Mouse (Mus musculus) forebrain, embryonic 10.5 days (tissue): Measurements from ENCODE around the gene Kansl1. TPM values are rescaled to one million over a fixed set of nuclear protein-coding genes. Genes with fewer than 3 reads are reported as not detected.

Experiments
- DNase-seq: peaks from one replicate; pipeline ENCODE4 v3.0.0-alpha.2; 2017; ENCODE audit warnings: low spot score; ENCODE audit errors: extremely low spot score
- H3K27ac ChIP-seq: fragments of 300-500 bp; sonication (generic); 2 replicates; pipeline ENCODE4 v1.5.1; 2016; ENCODE audit warnings: mild to moderate bottlenecking
- H3K27me3 ChIP-seq: fragments of 300-500 bp; sonication (generic); 2 replicates; pipeline ENCODE4 v1.6.1; 2016; ENCODE audit warnings: mild to moderate bottlenecking; ENCODE audit not compliant: poor library complexity, severe bottlenecking
- H3K36me3 ChIP-seq: fragments of 300-500 bp; sonication (generic); replicated peaks from 2 replicates; pipeline ENCODE4 v1.6.1; 2016; ENCODE audit warnings: mild to moderate bottlenecking, moderate library complexity
- H3K4me1 ChIP-seq: fragments of 300-500 bp; sonication (generic); 2 replicates; pipeline ENCODE4 v1.6.1; 2016
- H3K4me3 ChIP-seq: fragments of 300-500 bp; sonication (generic); 2 replicates; pipeline ENCODE4 v1.5.1; 2016; ENCODE audit warnings: mild to moderate bottlenecking, moderate library complexity
- H3K9me3 ChIP-seq: fragments of 300-500 bp; sonication (generic); 2 replicates; pipeline ENCODE4 v1.6.1; 2016; ENCODE audit warnings: mild to moderate bottlenecking, moderate library complexity
- WGBS: fragments of 180-500 bp; shearing (Covaris S2); methylation state at CpG from one replicate; pipeline ENCODE4 v1.1.7; 2016; 5-methylcytosine and 5-hydroxymethylcytosine counted together
- polyA plus RNA-seq: library from polyadenylated mRNA; unstranded; fragments of >200 nt; fragmentation: Nextera tagmentation; extraction: Ambion mirVana; gene quantifications from 2 replicates; pipeline ENCODE4 v1.2.1, GENCODE M21; 2016

The Kansl1 gene
- polyA plus RNA-seq, 1 experiment from 2014 or later: 24.5 TPM

GRCm38 (mm10) chr11:104381887-104382286, 86.8 kb downstream of the Kansl1 start:
- no peak overlapping the region for H3K4me3 ChIP-seq
- H3K4me1 ChIP-seq: no peaks in the 10 kb centered on the region
- H3K27me3 ChIP-seq: no peaks in the 10 kb centered on the region
- H3K9me3 ChIP-seq: no peaks in the 10 kb centered on the region
- WGBS: 90% methylated on average over 4 of the region's 4 CpGs
- H3K27ac ChIP-seq: no peak overlapping the region
- no peak for DNase-seq
- peaks cover 20% of the 10 kb centered on the region for H3K36me3 ChIP-seq

DNA sequence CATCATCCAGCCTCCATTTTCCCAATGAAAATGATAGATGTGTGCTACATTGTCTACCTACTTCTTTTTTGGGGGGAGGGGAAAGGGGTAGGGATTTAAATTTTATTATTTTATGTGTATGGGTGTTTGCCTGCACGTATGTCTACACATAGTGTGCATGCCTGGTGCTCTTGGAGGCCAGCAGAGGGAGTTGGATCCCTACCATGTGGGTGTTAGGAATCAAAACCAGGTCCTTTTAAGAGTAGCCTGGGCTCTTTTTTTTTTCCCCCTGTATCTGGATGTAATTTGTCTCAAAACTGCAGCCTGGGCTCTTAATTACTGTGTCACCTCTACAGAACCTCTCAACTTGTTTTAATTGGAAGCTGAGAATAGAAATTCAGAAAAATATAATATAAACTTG, 89.0 kb downstream of the Kansl1 start:
- H3K27me3 ChIP-seq: no peaks in the 10 kb centered on the region
- 97% methylated on average over 1 of the region's 1 CpGs for WGBS

GRCm38 (mm10) chr11:104376291-104376690, 92.4 kb downstream of the Kansl1 start:
- Histone ChIP-seq H3K9me3 (no peaks in the 10 kb centered on the region), H3K27me3 (no peaks in the 10 kb centered on the region), H3K4me3 (no peak overlapping the region), H3K27ac (no peak overlapping the region), H3K36me3 (peaks cover 64% of the 10 kb centered on the region), H3K4me1 (no peaks in the 10 kb centered on the region)
- WGBS: 92% methylated on average over 3 of the region's 3 CpGs
- DNase-seq: no peak

More for the DNA sequence above, 89.0 kb downstream of the Kansl1 start:
- DNase-seq: no peak
- H3K9me3 ChIP-seq: no peaks in the 10 kb centered on the region
- peaks cover 37% of the 10 kb centered on the region for H3K36me3 ChIP-seq
- H3K4me3 ChIP-seq: no peak overlapping the region
- H3K4me1 ChIP-seq: no peaks in the 10 kb centered on the region
- H3K27ac ChIP-seq: no peak overlapping the region

DNA sequence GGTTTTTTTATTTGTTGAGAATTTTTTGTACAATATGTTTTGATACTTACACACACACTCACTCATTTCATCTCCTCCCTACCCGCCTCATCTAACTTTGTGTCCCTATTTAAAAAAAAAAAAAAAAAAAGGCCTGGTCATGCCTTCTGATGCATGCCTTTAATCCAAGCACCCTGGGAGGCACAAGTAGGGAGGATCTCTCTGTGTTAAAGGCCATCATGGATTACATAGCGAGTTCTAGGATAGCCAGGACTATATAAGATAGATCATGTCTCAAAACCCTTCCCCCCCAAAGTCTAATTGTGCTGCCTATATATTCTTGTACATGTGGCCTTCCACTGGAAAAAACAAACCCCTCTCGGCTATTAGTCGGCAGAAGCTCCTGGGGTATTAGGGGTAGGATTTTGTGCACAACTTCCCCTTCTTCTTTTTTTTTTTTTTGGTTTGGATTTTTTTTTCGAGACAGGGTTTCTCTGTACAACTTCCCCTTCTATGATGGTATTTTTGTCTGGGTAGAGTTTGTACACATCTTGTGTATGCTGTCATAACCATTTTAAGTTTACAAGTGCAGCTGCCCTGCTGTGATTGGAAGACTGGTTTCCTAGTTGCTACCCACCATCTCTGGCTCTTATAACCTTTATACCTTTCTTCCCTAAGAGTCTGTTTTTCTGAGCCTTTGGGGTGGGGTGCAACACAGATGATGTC, 101.0 kb downstream of the Kansl1 start:
- peaks cover 82% of the 10 kb centered on the region for H3K36me3 ChIP-seq
- 92% methylated on average over 5 of the region's 5 CpGs for WGBS
- DNase-seq: no peak

GRCm38 (mm10) chr11:104363823-104364600, 104.6 kb downstream of the Kansl1 start:
- H3K4me3 ChIP-seq: no peak overlapping the region
- H3K27me3 ChIP-seq: no peaks in the 10 kb centered on the region
- H3K9me3 ChIP-seq: no peaks in the 10 kb centered on the region
- no peak for DNase-seq
- peaks cover 79% of the 10 kb centered on the region for H3K36me3 ChIP-seq
- H3K27ac ChIP-seq: no peak overlapping the region
- WGBS: 96% methylated on average over 2 of the region's 2 CpGs
- no peaks in the 10 kb centered on the region for H3K4me1 ChIP-seq

More for the DNA sequence above, 101.0 kb downstream of the Kansl1 start:
- H3K27me3 ChIP-seq: no peaks in the 10 kb centered on the region
- no peak overlapping the region for H3K4me3 ChIP-seq
- no peaks in the 10 kb centered on the region for H3K9me3 ChIP-seq
- no peak overlapping the region for H3K27ac ChIP-seq
- no peaks in the 10 kb centered on the region for H3K4me1 ChIP-seq

DNA sequence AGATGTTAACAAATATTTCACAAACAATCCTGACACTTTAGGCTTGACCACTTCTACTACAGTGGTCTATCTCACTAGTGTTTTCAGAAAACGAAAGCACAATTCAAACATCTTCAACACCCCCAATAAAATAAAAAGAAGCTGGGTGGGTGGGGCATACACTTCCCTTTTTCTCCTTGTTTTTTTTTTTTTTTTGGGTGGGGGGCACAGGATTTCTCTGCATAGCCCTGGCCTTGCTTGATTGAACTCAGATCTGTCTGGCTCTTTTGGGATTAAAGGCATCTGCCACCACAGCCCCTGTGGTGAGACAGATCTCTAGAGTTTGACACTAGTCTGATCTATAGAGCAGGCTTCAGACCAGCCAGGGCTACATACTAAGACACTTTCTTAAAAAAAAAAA, 106.0 kb downstream of the Kansl1 start:
- Histone ChIP-seq H3K27me3 (no peaks in the 10 kb centered on the region), H3K9me3 (no peaks in the 10 kb centered on the region), H3K4me3 (no peak overlapping the region), H3K27ac (no peak overlapping the region), H3K36me3 (peaks cover 69% of the 10 kb centered on the region), H3K4me1 (no peaks in the 10 kb centered on the region)
- 97% methylated on average over 1 of the region's 1 CpGs for WGBS
- DNase-seq: no peak

DNA sequence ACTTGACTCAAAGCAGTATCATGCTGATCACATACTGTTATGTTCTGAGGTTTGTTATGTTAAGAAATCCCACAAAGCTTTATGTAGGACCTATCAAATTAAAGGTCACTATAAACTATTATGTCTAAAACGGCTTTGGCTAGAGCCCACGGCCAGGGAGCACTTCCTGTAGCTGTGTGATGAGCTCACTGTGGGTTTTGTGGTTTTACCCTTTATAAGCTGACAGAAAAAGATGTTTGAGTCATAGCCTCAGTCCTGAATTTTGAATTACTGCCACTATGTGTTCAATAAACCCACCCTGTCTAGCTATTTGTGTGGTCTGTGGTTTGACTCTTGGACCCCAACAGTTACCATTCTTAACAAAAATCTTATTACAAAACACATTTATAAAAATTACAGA, 106.9 kb downstream of the Kansl1 start:
- H3K27ac ChIP-seq: no peak overlapping the region
- no peaks in the 10 kb centered on the region for H3K9me3 ChIP-seq
- peaks cover 70% of the 10 kb centered on the region for H3K36me3 ChIP-seq
- H3K4me3 ChIP-seq: no peak overlapping the region
- no peaks in the 10 kb centered on the region for H3K27me3 ChIP-seq
- no peaks in the 10 kb centered on the region for H3K4me1 ChIP-seq
- DNase-seq: no peak
- 86% methylated on average over 2 of the region's 2 CpGs for WGBS

DNA sequence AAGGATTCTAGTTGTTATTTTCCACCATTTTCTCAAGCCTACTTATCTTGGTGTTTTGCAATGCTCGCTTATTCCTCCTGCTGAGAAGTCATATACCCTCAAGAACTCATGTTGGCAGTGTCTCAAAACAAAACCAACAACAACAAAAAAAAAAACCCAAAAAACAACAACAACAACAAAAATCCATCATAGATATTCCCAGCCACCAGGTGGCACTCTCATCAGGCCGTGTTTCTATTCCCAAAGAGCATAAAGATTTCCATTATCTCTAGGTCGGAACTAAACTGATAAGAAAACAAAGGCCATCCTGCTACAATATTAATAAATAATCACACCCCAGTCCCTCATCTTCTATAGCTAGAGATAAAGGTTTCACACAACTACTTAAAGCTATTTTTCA, 121.7 kb downstream of the Kansl1 start:
- WGBS: 86% methylated on average over 3 of the region's 3 CpGs
- H3K27me3 ChIP-seq: no peaks in the 10 kb centered on the region
- no peak overlapping the region for H3K4me3 ChIP-seq
- no peak for DNase-seq
- H3K36me3 ChIP-seq: peaks cover 96% of the 10 kb centered on the region
- no peaks in the 10 kb centered on the region for H3K9me3 ChIP-seq
- no peak overlapping the region for H3K27ac ChIP-seq
- H3K4me1 ChIP-seq: no peaks in the 10 kb centered on the region

- 96% methylated on average over 13 of the region's 13 CpGs for WGBS
- no peaks in the 10 kb centered on the region for H3K4me1 ChIP-seq
- peaks cover 90% of the 10 kb centered on the region for H3K36me3 ChIP-seq
Observed at GRCm38 (mm10) chr11:104334946-104335345, 133.7 kb downstream of the Kansl1 start.

DNA sequence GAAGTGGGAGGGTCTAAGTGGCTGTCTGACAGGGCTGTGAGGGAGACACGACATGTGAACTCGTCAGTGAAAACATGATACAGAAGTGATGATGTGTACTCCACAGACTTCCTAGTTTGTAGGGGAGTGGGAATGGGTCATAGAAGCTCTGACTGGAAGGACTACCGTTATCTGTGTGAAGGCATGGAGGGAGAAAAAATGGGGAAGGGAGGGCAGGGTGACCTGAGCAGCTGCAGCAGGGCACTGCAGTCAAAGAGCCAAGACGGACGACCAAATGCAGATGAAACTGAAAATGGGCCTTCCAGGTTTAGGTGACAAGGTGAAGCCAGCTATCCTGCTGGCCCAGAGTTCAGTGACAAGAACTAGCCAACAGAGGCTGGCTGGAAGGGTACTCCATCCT, 134.5 kb downstream of the Kansl1 start:
- WGBS: 85% methylated on average over 5 of the region's 5 CpGs

More at GRCm38 (mm10) chr11:104334946-104335345, 133.7 kb downstream of the Kansl1 start:
- no peak overlapping the region for H3K27ac ChIP-seq
- DNase-seq: no peak
- no peaks in the 10 kb centered on the region for H3K9me3 ChIP-seq
- no peaks in the 10 kb centered on the region for H3K27me3 ChIP-seq
- H3K4me3 ChIP-seq: no peak overlapping the region

DNA sequence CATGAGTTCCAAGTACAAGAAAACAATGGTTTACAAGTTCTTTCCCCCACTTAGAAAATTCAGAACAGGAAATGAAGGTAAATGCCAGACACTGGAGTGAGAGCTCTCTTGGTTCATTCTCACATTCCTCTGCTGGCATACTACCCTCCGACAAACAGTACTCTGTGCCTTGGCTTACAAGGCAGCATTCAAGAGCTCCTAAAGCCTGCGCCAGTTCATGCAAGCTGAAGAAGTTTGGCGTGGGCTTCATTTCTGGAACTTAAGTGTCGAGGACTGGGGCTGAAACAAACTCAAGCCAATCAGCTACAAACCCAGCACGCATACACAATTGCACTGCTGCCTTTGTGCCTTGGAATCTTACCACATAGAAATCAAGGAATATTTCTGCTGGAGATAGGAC, 136.6 kb downstream of the Kansl1 start:
- Histone ChIP-seq H3K4me3 (no peak overlapping the region), H3K9me3 (no peaks in the 10 kb centered on the region), H3K36me3 (peaks cover 61% of the 10 kb centered on the region), H3K27ac (no peak overlapping the region), H3K27me3 (no peaks in the 10 kb centered on the region), H3K4me1 (no peaks in the 10 kb centered on the region)
- WGBS: 93% methylated on average over 5 of the region's 5 CpGs
- no peak for DNase-seq

More for the DNA sequence above, 134.5 kb downstream of the Kansl1 start:
- Histone ChIP-seq H3K4me3 (no peak overlapping the region), H3K9me3 (no peaks in the 10 kb centered on the region), H3K27me3 (no peaks in the 10 kb centered on the region), H3K4me1 (no peaks in the 10 kb centered on the region), H3K36me3 (peaks cover 81% of the 10 kb centered on the region), H3K27ac (no peak overlapping the region)
- DNase-seq: no peak

GRCm38 (mm10) chr11:104331208-104331607, 137.5 kb downstream of the Kansl1 start:
- Histone ChIP-seq H3K27me3 (no peaks in the 10 kb centered on the region), H3K9me3 (no peaks in the 10 kb centered on the region), H3K27ac (no peak overlapping the region), H3K4me1 (no peaks in the 10 kb centered on the region), H3K36me3 (peaks cover 54% of the 10 kb centered on the region), H3K4me3 (no peak overlapping the region)
- 94% methylated on average over 3 of the region's 3 CpGs for WGBS
- DNase-seq: no peak

DNA sequence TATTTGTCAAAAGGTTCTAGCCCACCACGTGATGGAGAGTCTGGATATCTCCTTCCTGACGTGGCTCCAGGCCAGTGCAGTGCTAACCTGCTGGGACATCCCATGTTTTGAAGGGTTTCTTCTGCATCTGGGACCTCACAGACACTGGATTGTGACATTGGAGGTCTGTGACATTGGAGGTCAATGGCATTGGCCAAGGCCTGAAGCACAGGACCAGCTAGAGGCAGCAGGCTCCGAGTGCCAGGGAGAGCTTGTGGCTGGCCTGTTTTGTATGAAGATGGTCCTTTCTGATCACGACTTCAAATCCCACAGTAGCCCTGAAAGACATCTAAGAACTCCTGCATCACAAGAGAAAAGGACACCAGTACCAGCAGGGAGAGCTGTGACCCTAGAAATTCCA, 138.5 kb downstream of the Kansl1 start:
- Histone ChIP-seq H3K9me3 (no peaks in the 10 kb centered on the region), H3K4me3 (no peak overlapping the region), H3K36me3 (peaks cover 44% of the 10 kb centered on the region), H3K27ac (no peak overlapping the region), H3K4me1 (no peaks in the 10 kb centered on the region), H3K27me3 (no peaks in the 10 kb centered on the region)
- no peak for DNase-seq
- WGBS: 86% methylated on average over 4 of the region's 4 CpGs
